Mouse (Mus musculus): Measurements from ENCODE around the gene Ak8. TPM values are rescaled to one million over a fixed set of nuclear protein-coding genes. Genes with fewer than 3 reads are reported as not detected.
A peak's percentile ranks its signal among the peaks of the same experiment; 100 is the strongest.

Ak8 gene
- polyA plus RNA-seq, 1 experiment from 2014 or later = 2.2 TPM

DNA sequence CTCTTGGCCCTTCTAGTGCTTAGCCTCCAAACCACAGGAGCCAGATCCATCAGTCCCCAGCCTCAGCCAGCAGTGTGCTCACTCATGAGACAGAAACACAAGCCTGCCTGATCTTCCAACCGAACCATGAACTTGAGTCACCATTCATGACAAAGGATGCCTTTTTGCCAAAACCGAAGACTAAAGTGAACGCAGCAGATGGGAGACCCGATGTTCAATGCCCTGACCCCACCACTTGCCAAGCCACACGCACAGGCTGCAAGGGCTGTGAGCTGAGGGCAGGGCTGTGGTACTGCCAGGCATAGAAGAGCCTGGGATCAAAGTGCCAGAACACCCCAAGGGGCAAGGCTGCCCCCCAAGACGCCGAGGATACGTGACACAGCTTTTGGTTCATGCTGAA, 13.1 kb downstream of the Ak8 start:
- no peaks in the 10 kb centered on the region for H3K36me3 ChIP-seq (ENCODE audit: control insufficient read depth, insufficient read depth, low read length)
- no peak overlapping the region for H3K27ac ChIP-seq (ENCODE audit: low read depth, low read length)
- H3K4me1 ChIP-seq (ENCODE audit: control insufficient read depth, insufficient read depth, low read length) = no peaks in the 10 kb centered on the region
- WGBS = 81% methylated on average over 8 of the region's 8 CpGs
- H3K4me3 ChIP-seq (ENCODE audit: low read depth, low read length) = no peak overlapping the region
- no peaks in the 10 kb centered on the region for H3K27me3 ChIP-seq (replicated peaks; ENCODE audit: control insufficient read depth, insufficient read depth, low read length)
- H3K9me3 ChIP-seq (replicated peaks; ENCODE audit: control insufficient read depth, low read length) = no peaks in the 10 kb centered on the region
- H3K9ac ChIP-seq (ENCODE audit: low read length) = no peak overlapping the region
- H3K4me2 ChIP-seq (ENCODE audit: low read length) = no peak overlapping the region
- DNase-seq (ENCODE audit: low spot score) (no peak), ATAC-seq (no peak)

DNA sequence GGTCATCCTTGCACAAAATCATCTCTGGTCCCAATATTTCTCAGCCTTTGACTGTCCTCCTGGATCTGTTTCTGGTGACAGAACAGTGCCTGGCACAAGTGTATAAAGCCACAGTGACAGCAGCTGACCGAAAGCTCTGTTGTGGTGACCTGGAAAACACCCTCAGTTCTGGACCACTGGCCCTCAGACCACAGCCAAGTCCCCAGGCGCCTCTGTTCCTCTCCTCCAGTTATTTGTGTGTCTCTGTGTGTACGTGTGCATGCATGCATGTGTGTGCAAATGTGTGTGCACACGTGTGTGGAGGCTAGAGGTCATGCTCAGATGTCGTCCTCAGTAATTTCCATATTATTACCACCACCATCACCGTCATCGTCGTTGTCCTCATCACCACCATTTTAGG, 22.5 kb downstream of the Ak8 start:
- H3K4me2 ChIP-seq (ENCODE audit: low read length) = no peak overlapping the region
- no peak overlapping the region for H3K4me3 ChIP-seq (ENCODE audit: low read depth, low read length)
- H3K4me1 ChIP-seq (ENCODE audit: control insufficient read depth, insufficient read depth, low read length) = 0 out of 2 replicates have a peak, but pooled peaks cover 3% of the 10 kb centered on the region
- ATAC-seq = no peak
- H3K27ac ChIP-seq (ENCODE audit: low read depth, low read length) = no peak overlapping the region
- no peaks in the 10 kb centered on the region for H3K9me3 ChIP-seq (replicated peaks; ENCODE audit: control insufficient read depth, low read length)
- no peak overlapping the region for H3K9ac ChIP-seq (ENCODE audit: low read length)
- WGBS = 94% methylated on average over 8 of the region's 8 CpGs
- no peaks in the 10 kb centered on the region for H3K27me3 ChIP-seq (replicated peaks; ENCODE audit: control insufficient read depth, insufficient read depth, low read length)
- H3K36me3 ChIP-seq (ENCODE audit: control insufficient read depth, insufficient read depth, low read length) = no peaks in the 10 kb centered on the region
- DNase-seq (ENCODE audit: low spot score) = no peak

DNA sequence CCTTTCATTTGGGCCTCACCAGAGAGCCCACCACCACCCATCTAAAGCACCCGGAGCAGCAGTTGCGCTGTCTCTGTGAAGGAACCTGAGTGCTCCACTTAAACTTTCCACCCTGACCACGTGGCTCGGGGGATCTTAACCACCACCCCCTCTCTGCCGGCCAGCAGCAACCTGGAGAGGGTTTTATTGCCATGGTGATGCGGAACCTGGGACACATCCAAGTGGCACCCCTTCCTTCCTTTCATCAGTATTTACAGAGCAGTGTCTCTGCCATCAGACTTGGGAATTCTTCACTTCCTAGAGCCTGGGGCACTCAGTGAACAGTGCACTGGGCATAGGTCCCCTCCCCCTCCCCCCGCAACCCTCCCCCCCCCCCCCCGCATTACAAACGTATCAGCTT, 23.9 kb downstream of the Ak8 start:
- DNase-seq (ENCODE audit: low spot score) (no peak), ATAC-seq (no peak)
- H3K27me3 ChIP-seq (replicated peaks; ENCODE audit: control insufficient read depth, insufficient read depth, low read length) = no peaks in the 10 kb centered on the region
- no peak overlapping the region for H3K4me3 ChIP-seq (ENCODE audit: low read depth, low read length)
- no peak overlapping the region for H3K4me2 ChIP-seq (ENCODE audit: low read length)
- no peak overlapping the region for H3K27ac ChIP-seq (ENCODE audit: low read depth, low read length)
- 0 out of 2 replicates have a peak, but pooled peaks cover 6% of the 10 kb centered on the region for H3K4me1 ChIP-seq (ENCODE audit: control insufficient read depth, insufficient read depth, low read length)
- no peak overlapping the region for H3K9ac ChIP-seq (ENCODE audit: low read length)
- H3K9me3 ChIP-seq (replicated peaks; ENCODE audit: control insufficient read depth, low read length) = no peaks in the 10 kb centered on the region
- no peaks in the 10 kb centered on the region for H3K36me3 ChIP-seq (ENCODE audit: control insufficient read depth, insufficient read depth, low read length)
- 60% methylated on average over 9 of the region's 9 CpGs for WGBS

DNA sequence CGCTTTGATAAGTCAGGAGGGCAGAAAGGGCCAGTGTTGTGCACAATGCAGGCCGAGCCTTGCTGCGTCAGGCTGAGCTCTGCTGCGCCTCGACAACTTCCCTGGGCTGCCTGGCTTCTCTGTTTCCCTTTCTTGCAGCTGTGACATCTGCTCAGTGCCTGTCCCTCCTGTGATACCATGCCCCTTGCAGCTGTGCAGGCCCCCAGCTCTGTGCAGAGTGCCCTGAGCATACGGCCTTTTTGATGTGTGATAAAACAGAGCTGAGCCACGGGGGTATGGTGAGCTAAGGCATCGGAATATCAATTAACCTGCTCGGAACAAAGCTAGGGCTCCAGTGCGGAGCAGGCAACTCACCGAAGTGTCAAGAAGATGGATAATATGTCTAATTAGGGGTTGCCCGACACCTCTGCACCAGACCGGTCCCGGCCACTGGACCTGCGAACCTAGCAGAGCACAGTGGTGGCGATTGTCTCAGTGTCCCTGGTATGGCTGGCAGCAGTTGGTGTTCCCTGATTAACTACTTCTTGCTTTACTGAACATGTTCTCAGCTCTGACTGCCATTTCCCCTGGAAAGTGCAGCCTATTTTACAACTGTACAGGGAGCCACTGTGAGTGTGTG, 27.9 kb downstream of the Ak8 start:
- Histone ChIP-seq H3K27me3 (replicated peaks; ENCODE audit: control insufficient read depth, insufficient read depth, low read length) (no peaks in the 10 kb centered on the region), H3K27ac (ENCODE audit: low read depth, low read length) (no peak overlapping the region), H3K9me3 (replicated peaks; ENCODE audit: control insufficient read depth, low read length) (no peaks in the 10 kb centered on the region), H3K4me2 (ENCODE audit: low read length) (no peak overlapping the region), H3K9ac (ENCODE audit: low read length) (no peak overlapping the region), H3K36me3 (ENCODE audit: control insufficient read depth, insufficient read depth, low read length) (no peaks in the 10 kb centered on the region), H3K4me1 (ENCODE audit: control insufficient read depth, insufficient read depth, low read length) (0 out of 2 replicates have a peak, but pooled peaks cover 3% of the 10 kb centered on the region), H3K4me3 (ENCODE audit: low read depth, low read length) (no peak overlapping the region)
- DNase-seq (ENCODE audit: low spot score) (peak; percentile 20), ATAC-seq (0 out of 2 replicates have a peak, but pooled peaks have one; percentile 12)
- 12% methylated on average over 16 of the region's 16 CpGs for WGBS

DNA sequence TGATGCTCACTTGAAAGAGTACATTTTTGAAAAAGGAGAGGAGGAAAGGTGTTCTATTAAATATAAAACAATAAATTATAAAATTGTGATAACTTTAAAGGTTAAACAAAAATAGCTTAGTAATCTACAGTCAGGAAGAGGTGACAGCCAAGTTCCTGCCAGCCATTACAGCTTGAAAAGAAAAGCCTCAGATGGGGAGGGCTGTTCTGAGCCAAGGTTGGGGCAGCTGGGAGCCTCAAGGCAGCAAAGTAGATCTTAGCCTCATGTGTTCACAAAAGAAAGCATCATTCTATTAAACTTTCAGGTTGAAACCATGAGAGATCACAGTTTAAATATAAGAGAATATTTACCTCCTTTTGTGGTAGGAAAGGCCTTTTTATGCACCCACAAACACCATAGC, 30.7 kb downstream of the Ak8 start:
- ATAC-seq (no peak), DNase-seq (ENCODE audit: low spot score) (peak; percentile 47)
- H3K4me3 ChIP-seq (ENCODE audit: low read depth, low read length) = no peak overlapping the region
- H3K9me3 ChIP-seq (replicated peaks; ENCODE audit: control insufficient read depth, low read length) = no peaks in the 10 kb centered on the region
- H3K4me2 ChIP-seq (ENCODE audit: low read length) = no peak overlapping the region
- H3K9ac ChIP-seq (ENCODE audit: low read length) = no peak overlapping the region
- 0 out of 2 replicates have a peak, but pooled peaks cover 3% of the 10 kb centered on the region for H3K4me1 ChIP-seq (ENCODE audit: control insufficient read depth, insufficient read depth, low read length)
- H3K27ac ChIP-seq (ENCODE audit: low read depth, low read length) = no peak overlapping the region
- H3K27me3 ChIP-seq (replicated peaks; ENCODE audit: control insufficient read depth, insufficient read depth, low read length) = no peaks in the 10 kb centered on the region
- no peaks in the 10 kb centered on the region for H3K36me3 ChIP-seq (ENCODE audit: control insufficient read depth, insufficient read depth, low read length)

DNA sequence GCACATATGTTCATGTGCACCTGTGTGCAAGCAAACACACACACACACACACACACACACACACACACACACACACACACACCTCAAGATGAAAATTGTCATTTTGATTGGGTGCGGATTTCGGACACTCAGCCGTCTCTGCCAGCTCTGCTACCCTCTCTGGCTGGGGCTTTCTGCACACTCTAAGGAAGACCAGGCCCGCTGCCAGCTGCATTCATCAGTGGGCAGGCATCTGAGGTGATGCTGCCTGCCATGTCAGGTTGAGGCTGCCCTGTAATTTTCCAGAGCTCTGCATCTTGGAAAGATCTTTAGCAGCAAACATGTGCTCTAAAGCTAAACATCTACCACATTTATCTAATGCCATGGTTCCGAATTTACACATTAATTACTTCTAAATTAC, 37.1 kb downstream of the Ak8 start:
- peak; percentile 65 for DNase-seq (ENCODE audit: low spot score)
- 56% methylated on average over 5 of the region's 5 CpGs for WGBS

DNA sequence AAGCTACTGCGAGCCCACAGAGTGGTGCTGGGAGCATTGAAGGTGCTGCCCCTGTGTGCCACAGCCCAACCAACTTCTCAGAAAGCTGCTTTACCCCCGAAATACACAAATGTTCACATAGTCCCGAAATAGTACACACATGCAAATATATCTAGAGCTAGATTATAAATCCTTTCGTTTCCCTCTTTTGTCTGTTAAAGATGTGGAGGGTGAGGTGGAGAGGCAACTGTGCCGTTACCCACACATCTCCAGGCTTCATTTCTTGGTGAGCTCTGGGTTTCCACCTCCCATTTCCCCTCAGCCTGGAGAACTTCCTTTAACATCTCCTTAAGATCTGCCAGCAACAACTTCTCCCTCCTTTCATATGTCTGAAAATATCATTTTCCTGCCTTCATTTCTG, 40.2 kb downstream of the Ak8 start:
- no peaks in the 10 kb centered on the region for H3K36me3 ChIP-seq (ENCODE audit: control insufficient read depth, insufficient read depth, low read length)
- no peak overlapping the region for H3K9ac ChIP-seq (ENCODE audit: low read length)
- no peak overlapping the region for H3K27ac ChIP-seq (ENCODE audit: low read depth, low read length)
- H3K4me3 ChIP-seq (ENCODE audit: low read depth, low read length) = no peak overlapping the region
- DNase-seq (ENCODE audit: low spot score) (no peak), ATAC-seq (no peak)
- no peaks in the 10 kb centered on the region for H3K9me3 ChIP-seq (replicated peaks; ENCODE audit: control insufficient read depth, low read length)
- peaks cover 5% of the 10 kb centered on the region for H3K27me3 ChIP-seq (replicated peaks; ENCODE audit: control insufficient read depth, insufficient read depth, low read length)
- H3K4me2 ChIP-seq (ENCODE audit: low read length) = no peak overlapping the region
- WGBS = 90% methylated on average over 5 of the region's 5 CpGs
- H3K4me1 ChIP-seq (ENCODE audit: control insufficient read depth, insufficient read depth, low read length) = peaks cover 4% of the 10 kb centered on the region; the same call in 1 of the 2 replicates

More for the DNA sequence above, 37.1 kb downstream of the Ak8 start:
- peaks cover 5% of the 10 kb centered on the region for H3K27me3 ChIP-seq (replicated peaks; ENCODE audit: control insufficient read depth, insufficient read depth, low read length)
- no peak overlapping the region for H3K9ac ChIP-seq (ENCODE audit: low read length)
- no peak overlapping the region for H3K27ac ChIP-seq (ENCODE audit: low read depth, low read length)
- no peak overlapping the region for H3K4me2 ChIP-seq (ENCODE audit: low read length)
- no peaks in the 10 kb centered on the region for H3K9me3 ChIP-seq (replicated peaks; ENCODE audit: control insufficient read depth, low read length)
- ATAC-seq = no peak
- peaks cover 4% of the 10 kb centered on the region; the same call in 1 of the 2 replicates for H3K4me1 ChIP-seq (ENCODE audit: control insufficient read depth, insufficient read depth, low read length)
- no peaks in the 10 kb centered on the region for H3K36me3 ChIP-seq (ENCODE audit: control insufficient read depth, insufficient read depth, low read length)
- no peak overlapping the region for H3K4me3 ChIP-seq (ENCODE audit: low read depth, low read length)

DNA sequence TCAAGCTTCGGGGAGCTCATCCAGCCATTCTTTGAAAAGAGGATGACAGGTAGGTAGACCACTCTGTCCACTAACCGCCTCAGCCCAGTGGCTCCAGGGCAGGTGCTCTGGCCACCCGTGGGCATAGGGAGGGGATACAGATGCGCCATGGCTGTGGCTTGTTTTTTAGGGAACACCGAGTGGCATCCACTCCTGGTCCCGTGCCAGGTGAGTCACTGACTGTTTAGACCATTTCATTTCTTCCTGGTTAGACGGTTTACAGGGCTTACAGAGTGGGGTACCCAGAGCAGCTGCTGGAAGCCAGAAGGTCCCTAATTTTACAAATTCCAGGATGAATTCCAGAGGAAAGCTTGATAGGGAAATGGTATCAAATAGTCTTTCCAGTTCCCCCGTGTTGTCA, 42.7 kb downstream of the Ak8 start:
- WGBS = 75% methylated on average over 8 of the region's 8 CpGs
- H3K4me1 ChIP-seq (ENCODE audit: control insufficient read depth, insufficient read depth, low read length) = peaks cover 1% of the 10 kb centered on the region; the same call in 1 of the 2 replicates
- no peak overlapping the region for H3K4me2 ChIP-seq (ENCODE audit: low read length)
- no peaks in the 10 kb centered on the region for H3K9me3 ChIP-seq (replicated peaks; ENCODE audit: control insufficient read depth, low read length)
- DNase-seq (ENCODE audit: low spot score) = no peak
- no peak overlapping the region for H3K4me3 ChIP-seq (ENCODE audit: low read depth, low read length)
- H3K27ac ChIP-seq (ENCODE audit: low read depth, low read length) = no peak overlapping the region
- no peak for ATAC-seq
- no peaks in the 10 kb centered on the region for H3K36me3 ChIP-seq (ENCODE audit: control insufficient read depth, insufficient read depth, low read length)
- peaks cover 5% of the 10 kb centered on the region for H3K27me3 ChIP-seq (replicated peaks; ENCODE audit: control insufficient read depth, insufficient read depth, low read length)
- H3K9ac ChIP-seq (ENCODE audit: low read length) = no peak overlapping the region

DNA sequence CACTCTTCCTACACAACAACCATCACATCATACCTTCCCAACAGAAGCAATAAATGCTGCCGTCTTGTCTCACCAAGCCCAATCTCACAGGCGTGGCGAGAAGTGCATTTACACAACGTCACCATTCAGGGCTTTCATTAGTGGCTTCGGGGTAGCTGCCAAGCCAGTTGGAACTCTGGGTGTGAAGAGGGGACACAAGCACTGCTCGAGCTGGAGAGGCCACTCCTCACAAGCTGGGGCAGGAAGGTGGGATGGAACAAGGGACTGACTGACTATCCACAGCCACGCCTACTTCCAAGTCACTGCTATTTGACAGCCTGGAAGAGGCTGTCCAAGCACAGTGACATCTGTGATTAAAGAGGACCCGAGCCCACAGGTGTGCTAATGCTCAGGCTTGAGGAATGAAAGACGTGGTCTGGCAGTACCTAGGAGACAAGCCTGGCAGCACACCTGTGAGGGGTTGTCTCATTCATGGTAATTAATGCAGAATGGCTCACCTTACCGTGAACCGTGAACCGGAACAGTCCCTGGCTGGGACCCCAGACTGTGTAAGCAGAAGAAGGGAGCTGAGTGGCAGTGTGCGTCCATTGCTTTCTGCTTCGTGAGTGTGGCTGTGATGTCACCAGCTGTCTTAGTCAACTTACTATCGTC, 46.8 kb downstream of the Ak8 start:
- DNase-seq (ENCODE audit: low spot score) = no peak
- Histone ChIP-seq H3K9me3 (replicated peaks; ENCODE audit: control insufficient read depth, low read length) (no peaks in the 10 kb centered on the region), H3K4me2 (ENCODE audit: low read length) (no peak overlapping the region), H3K27me3 (replicated peaks; ENCODE audit: control insufficient read depth, insufficient read depth, low read length) (peaks cover 16% of the 10 kb centered on the region; the same call in 1 of the 2 replicates), H3K9ac (ENCODE audit: low read length) (no peak overlapping the region), H3K36me3 (ENCODE audit: control insufficient read depth, insufficient read depth, low read length) (no peaks in the 10 kb centered on the region), H3K4me1 (ENCODE audit: control insufficient read depth, insufficient read depth, low read length) (peaks cover 4% of the 10 kb centered on the region), H3K27ac (ENCODE audit: low read depth, low read length) (no peak overlapping the region), H3K4me3 (ENCODE audit: low read depth, low read length) (no peak overlapping the region)
- 79% methylated on average over 15 of the region's 15 CpGs for WGBS
- no peak for ATAC-seq
